Mouse (Mus musculus) intestine, embryonic 16.5 days (tissue): ENCODE results near the gene Zbed6. TPM values are rescaled to one million over a fixed set of nuclear protein-coding genes. Genes with fewer than 3 reads are reported as not detected.

Experiments used
- ATAC-seq: fragments of 200-750 bp; cut with Nextera tagmentation; 2 replicates; pipeline ENCODE4 v1.8.0; 2017; ENCODE audit warnings: moderate TSS enrichment, moderate library complexity
- H3K27ac ChIP-seq: fragments of 300-500 bp; sonication (generic); 2 replicates; pipeline ENCODE4 v1.5.1; 2014; ENCODE audit warnings: mild to moderate bottlenecking, low read length
- H3K27me3 ChIP-seq: fragments of 300-500 bp; sonication (generic); replicated peaks from 2 replicates; pipeline ENCODE4 v1.6.1; 2014; ENCODE audit warnings: low read length, control low read depth, mixed read lengths; ENCODE audit not compliant: control insufficient read depth, insufficient read depth
- H3K36me3 ChIP-seq: fragments of 300-500 bp; sonication (generic); 2 replicates; pipeline ENCODE4 v1.6.1; 2014; ENCODE audit warnings: low read length, control low read depth; ENCODE audit not compliant: control insufficient read depth, insufficient read depth
- H3K4me1 ChIP-seq: fragments of 300-500 bp; sonication (generic); 2 replicates; pipeline ENCODE4 v1.6.1; 2014; ENCODE audit warnings: low read length, control low read depth, mixed read lengths; ENCODE audit not compliant: control insufficient read depth, insufficient read depth
- H3K4me2 ChIP-seq: fragments of 300-500 bp; sonication (generic); 2 replicates; pipeline ENCODE4 v1.6.1; 2014; ENCODE audit warnings: low read depth, low read length, control low read depth
- H3K4me3 ChIP-seq: fragments of 300-500 bp; sonication (generic); 2 replicates; pipeline ENCODE4 v1.5.1; 2014; ENCODE audit warnings: mild to moderate bottlenecking, low read length
- H3K9ac ChIP-seq: fragments of 300-500 bp; sonication (generic); 2 replicates; pipeline ENCODE4 v1.6.1; 2014; ENCODE audit warnings: low read depth, low read length
- H3K9me3 ChIP-seq: fragments of 300-500 bp; sonication (generic); 2 replicates; pipeline ENCODE4 v1.6.1; 2016; ENCODE audit warnings: low read length, control low read depth; ENCODE audit not compliant: control insufficient read depth
- WGBS: fragments of 180-500 bp; shearing (Covaris S2); extraction: QIAGEN DNeasy Blood & Tissue Kit; methylation state at CpG from one replicate; pipeline ENCODE4 v1.1.7; 2014; 5-methylcytosine and 5-hydroxymethylcytosine counted together
- polyA plus RNA-seq: library from polyadenylated mRNA; unstranded; fragments of >200 nt; fragmentation: Nextera tagmentation; extraction: Ambion mirVana; gene quantifications from 2 replicates; pipeline ENCODE4 v1.2.1, GENCODE M21; 2015

The Zbed6 gene
- polyA plus RNA-seq, 1 experiment from 2014 or later = not detected

DNA sequence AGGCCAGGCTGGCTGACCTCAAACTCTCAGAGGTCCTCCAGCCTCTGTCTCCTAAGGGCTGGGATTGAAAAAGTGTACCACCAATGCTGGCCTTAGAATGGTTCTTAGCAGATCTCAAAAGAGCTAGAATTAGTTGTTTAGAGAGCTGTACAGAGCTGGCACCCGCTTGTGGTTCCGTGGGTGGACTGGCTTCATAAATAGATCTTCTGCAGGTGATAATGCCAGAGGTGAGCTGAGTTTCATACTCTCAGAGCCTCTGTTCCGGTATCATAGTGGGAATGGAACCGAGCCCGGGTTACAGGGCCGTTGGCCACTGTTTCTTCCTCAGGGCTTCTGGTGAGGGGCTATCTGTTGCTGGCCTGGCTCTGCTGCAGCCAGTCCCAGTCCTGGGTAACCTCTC, 30.4 kb upstream of the Zbed6 start:
- H3K27me3 ChIP-seq = no peaks in the 10 kb centered on the region
- ATAC-seq = no peak
- no peaks in the 10 kb centered on the region for H3K9me3 ChIP-seq
- no peak overlapping the region for H3K4me2 ChIP-seq
- no peak overlapping the region for H3K9ac ChIP-seq
- H3K27ac ChIP-seq = no peak overlapping the region
- H3K4me3 ChIP-seq = no peak overlapping the region
- no peaks in the 10 kb centered on the region for H3K36me3 ChIP-seq
- WGBS = 90% methylated on average over 6 of the region's 6 CpGs
- peaks cover 28% of the 10 kb centered on the region for H3K4me1 ChIP-seq

DNA sequence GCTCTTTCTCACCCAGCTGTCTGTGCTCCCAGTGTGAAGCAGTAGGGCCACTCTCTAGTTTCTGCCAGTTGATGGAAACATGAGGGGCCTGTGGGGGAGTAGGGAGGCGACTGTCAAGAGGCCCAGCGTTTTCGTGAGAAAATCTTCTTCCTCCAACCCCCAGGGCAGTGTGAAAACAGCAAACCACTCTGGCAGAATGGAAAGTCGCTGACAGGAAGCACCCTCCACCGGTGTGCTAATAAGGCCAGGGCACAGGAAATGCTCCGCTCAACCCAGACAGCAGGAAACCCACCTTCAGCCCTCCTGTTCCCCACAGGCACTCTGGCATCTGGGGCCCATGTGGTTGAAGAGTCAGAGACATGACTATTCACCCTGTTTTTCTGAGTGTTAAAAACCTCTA, 29.2 kb upstream of the Zbed6 start, which contains the start of gene Lax1:
Lax1 (minus strand) TSS at position 212 of the 400 bp plus-strand sequence.
- H3K27me3 ChIP-seq = no peaks in the 10 kb centered on the region
- H3K9ac ChIP-seq = no peak within 1 kb of the TSS
- no peak within 1 kb of the TSS for H3K27ac ChIP-seq
- ATAC-seq = no peak
- H3K36me3 ChIP-seq = no peaks in the 10 kb centered on the region
- peaks cover 17% of the 10 kb centered on the region for H3K4me1 ChIP-seq
- WGBS = 42% methylated on average over 6 of the region's 6 CpGs
- H3K9me3 ChIP-seq = no peaks in the 10 kb centered on the region
- H3K4me2 ChIP-seq = no peak within 1 kb of the TSS
- H3K4me3 ChIP-seq = no peak within 1 kb of the TSS

DNA sequence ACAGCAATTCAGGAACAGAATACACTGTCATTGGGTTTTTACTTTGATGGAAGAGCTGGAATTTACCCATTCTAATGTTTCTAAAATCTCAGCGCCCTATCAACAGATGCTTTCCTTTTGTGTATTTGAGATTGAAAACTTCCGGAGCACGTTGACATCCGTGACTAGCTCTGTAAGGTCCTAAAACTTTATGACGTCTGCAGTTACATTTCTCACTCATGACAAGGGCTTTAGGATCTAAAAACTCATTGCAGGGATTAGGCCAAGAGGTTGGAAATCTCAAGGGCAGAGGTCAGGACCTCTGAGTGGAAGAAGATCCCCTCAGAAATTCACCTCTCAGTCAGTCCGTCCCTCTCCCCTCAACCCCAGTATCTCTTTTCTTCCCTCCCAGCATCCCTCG, 27.6 kb upstream of the Zbed6 start:
- H3K4me1 ChIP-seq = peaks cover 3% of the 10 kb centered on the region; the same call in 1 of the 2 replicates
- no peaks in the 10 kb centered on the region for H3K9me3 ChIP-seq
- WGBS = 57% methylated on average over 7 of the region's 7 CpGs

DNA sequence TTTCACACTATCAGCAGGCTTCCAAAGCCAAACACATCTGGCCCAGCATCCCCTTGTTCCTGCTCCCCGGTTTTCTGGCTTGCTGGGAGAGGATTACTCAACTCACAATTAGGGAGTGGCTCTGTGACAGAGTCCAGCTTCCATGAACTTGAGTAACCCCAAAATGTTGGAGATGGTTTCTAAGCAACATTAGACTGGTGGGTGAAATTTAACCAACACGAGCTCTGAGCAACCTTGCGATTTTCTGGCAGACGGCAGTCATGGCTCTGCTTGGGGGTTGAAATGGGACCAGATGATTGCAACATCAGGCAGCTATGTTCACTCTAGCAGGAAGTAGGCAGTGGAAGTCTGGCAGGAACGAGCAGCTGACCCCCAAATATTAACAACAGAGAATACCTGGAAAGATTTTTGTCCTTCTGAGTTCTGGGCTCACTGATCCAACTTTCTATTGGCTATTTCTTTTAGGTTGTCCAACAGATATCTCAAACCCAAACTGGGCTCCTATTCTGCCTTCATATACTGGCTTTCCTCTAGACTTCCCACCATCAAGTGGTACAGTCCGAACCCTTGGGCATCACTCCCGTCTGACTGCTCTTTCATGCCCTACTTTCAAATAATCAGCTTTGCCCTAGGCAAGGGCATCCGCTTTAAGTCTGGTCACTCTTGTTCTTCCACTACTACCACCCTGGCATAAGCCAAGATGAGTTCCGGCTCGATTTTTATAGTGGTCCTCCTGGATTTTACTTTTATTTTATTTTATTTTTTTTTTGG, 25.2 kb upstream of the Zbed6 start:
- Histone ChIP-seq H3K27ac (0 out of 2 replicates have a peak overlapping the region, but pooled peaks have one; percentile 8), H3K4me3 (no peak overlapping the region), H3K36me3 (no peaks in the 10 kb centered on the region), H3K27me3 (no peaks in the 10 kb centered on the region), H3K9me3 (no peaks in the 10 kb centered on the region), H3K4me2 (no peak overlapping the region), H3K9ac (no peak overlapping the region), H3K4me1 (peaks cover 3% of the 10 kb centered on the region; the same call in 1 of the 2 replicates)
- peak; percentile 95 for ATAC-seq
- 60% methylated on average over 10 of the region's 10 CpGs for WGBS

More for the DNA sequence above, 27.6 kb upstream of the Zbed6 start:
- Histone ChIP-seq H3K4me2 (no peak overlapping the region), H3K27me3 (no peaks in the 10 kb centered on the region), H3K4me3 (no peak overlapping the region), H3K27ac (no peak overlapping the region), H3K36me3 (no peaks in the 10 kb centered on the region), H3K9ac (no peak overlapping the region)
- ATAC-seq = no peak

DNA sequence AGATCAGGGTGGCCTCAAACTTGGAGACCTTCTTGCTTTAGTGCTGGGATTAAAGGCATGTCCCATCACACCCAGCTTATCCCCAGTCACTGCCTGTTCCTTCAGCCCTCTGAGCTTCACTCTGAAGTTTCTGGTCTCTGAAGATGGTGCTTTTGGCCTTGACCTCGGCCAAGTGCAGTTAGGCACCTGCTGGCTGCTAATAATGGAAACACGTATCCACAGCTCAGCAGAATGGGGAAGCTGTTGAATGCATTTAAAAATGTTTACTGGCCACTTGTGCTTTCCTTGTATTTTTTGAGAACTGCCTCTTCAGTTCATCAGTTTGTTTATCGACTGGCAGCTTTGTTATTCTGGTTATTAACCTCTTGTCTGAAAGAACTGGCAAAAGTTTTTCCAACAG, 11.1 kb upstream of the Zbed6 start:
- Histone ChIP-seq H3K9ac (no peak overlapping the region), H3K4me2 (no peak overlapping the region), H3K9me3 (no peaks in the 10 kb centered on the region), H3K4me1 (0 out of 2 replicates have a peak, but pooled peaks cover 3% of the 10 kb centered on the region), H3K27ac (no peak overlapping the region), H3K27me3 (no peaks in the 10 kb centered on the region), H3K36me3 (no peaks in the 10 kb centered on the region), H3K4me3 (no peak overlapping the region)
- 55% methylated on average over 3 of the region's 3 CpGs for WGBS
- no peak for ATAC-seq

DNA sequence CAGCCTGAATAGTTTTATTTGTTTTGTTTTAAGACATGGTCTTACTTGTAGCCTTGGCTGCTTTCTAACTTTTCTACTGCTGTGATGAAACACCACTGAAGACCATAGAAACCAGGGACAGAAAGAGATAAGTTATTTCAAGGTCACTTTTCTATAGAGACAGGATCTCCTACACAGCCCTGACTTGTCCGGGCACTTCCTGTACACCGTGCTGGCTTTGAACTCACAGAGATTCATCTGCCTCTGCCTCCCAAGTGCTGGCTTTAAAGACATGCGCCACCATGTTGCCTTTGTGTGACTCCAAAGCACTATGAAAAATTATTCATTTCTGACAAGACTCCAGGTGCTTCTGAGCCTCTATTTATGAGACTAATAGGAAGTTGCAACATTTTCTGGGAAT, 10.6 kb upstream of the Zbed6 start:
- Histone ChIP-seq H3K27me3 (no peaks in the 10 kb centered on the region), H3K27ac (peak overlapping the region; percentile 84; the same call in 1 of the 2 replicates), H3K36me3 (no peaks in the 10 kb centered on the region), H3K9me3 (no peaks in the 10 kb centered on the region), H3K9ac (no peak overlapping the region), H3K4me1 (0 out of 2 replicates have a peak, but pooled peaks cover 3% of the 10 kb centered on the region), H3K4me3 (no peak overlapping the region), H3K4me2 (no peak overlapping the region)
- ATAC-seq = no peak
- 84% methylated on average over 3 of the region's 3 CpGs for WGBS

- Histone ChIP-seq H3K27me3 (no peaks in the 10 kb centered on the region), H3K9ac (no peak overlapping the region), H3K9me3 (no peaks in the 10 kb centered on the region), H3K4me3 (no peak overlapping the region), H3K36me3 (no peaks in the 10 kb centered on the region), H3K4me2 (no peak overlapping the region), H3K27ac (peak overlapping the region; percentile 84), H3K4me1 (0 out of 2 replicates have a peak, but pooled peaks cover 3% of the 10 kb centered on the region)
- WGBS = 67% methylated on average over 6 of the region's 6 CpGs
- ATAC-seq = peak; percentile 64
Measured at GRCm38 (mm10) chr1:133670776-133671175, 10.1 kb upstream of the Zbed6 start.

- Histone ChIP-seq H3K9ac (peak overlapping the region; percentile 32; the same call in 1 of the 2 replicates), H3K9me3 (no peaks in the 10 kb centered on the region), H3K4me3 (peak overlapping the region; percentile 35), H3K27ac (peak overlapping the region; percentile 84), H3K36me3 (no peaks in the 10 kb centered on the region), H3K4me2 (peak overlapping the region; percentile 43), H3K4me1 (0 out of 2 replicates have a peak, but pooled peaks cover 3% of the 10 kb centered on the region), H3K27me3 (no peaks in the 10 kb centered on the region)
- ATAC-seq = peak; percentile 92
- WGBS = 58% methylated on average over 12 of the region's 12 CpGs
Measured at GRCm38 (mm10) chr1:133670190-133670589, 9.5 kb upstream of the Zbed6 start.

GRCm38 (mm10) chr1:133668618-133669017, 7.9 kb upstream of the Zbed6 start:
- Histone ChIP-seq H3K27me3 (no peaks in the 10 kb centered on the region), H3K4me3 (no peak overlapping the region), H3K4me1 (0 out of 2 replicates have a peak, but pooled peaks cover 9% of the 10 kb centered on the region), H3K27ac (no peak overlapping the region), H3K4me2 (no peak overlapping the region), H3K9ac (no peak overlapping the region), H3K36me3 (no peaks in the 10 kb centered on the region), H3K9me3 (no peaks in the 10 kb centered on the region)
- 81% methylated on average over 3 of the region's 3 CpGs for WGBS
- no peak for ATAC-seq
